Mouse (Mus musculus) bone marrow macrophage, adult 2 months (primary cell): ENCODE data around the gene Thbs1. TPM values are rescaled to one million over a fixed set of nuclear protein-coding genes. Genes with fewer than 3 reads are reported as not detected.
A peak's percentile ranks its signal among the peaks of the same experiment; 100 is the strongest.

Experiments used
- H3K27ac ChIP-seq: 2 replicates; pipeline ENCODE4 v1.5.1; 2012; ENCODE audit warnings: low read depth, low read length; ENCODE audit not compliant: insufficient read depth
- H3K4me1 ChIP-seq: 2 replicates; pipeline ENCODE4 v1.6.1; 2012; ENCODE audit warnings: low read length; ENCODE audit not compliant: control insufficient read depth, insufficient read depth
- H3K4me3 ChIP-seq: 2 replicates; pipeline ENCODE4 v1.5.1; 2012; ENCODE audit warnings: mild to moderate bottlenecking, low read length, moderate library complexity; ENCODE audit not compliant: insufficient read depth
- CTCF ChIP-seq: IDR thresholded peaks from 2 replicates; pipeline ENCODE4 v1.5.1; 2012; ENCODE audit warnings: low read depth, mild to moderate bottlenecking, low read length, moderate library complexity
- POLR2A ChIP-seq: IDR thresholded peaks from 2 replicates; pipeline ENCODE4 v1.6.1; 2012; ENCODE audit warnings: mild to moderate bottlenecking, low read depth, low read length, borderline replicate concordance
- polyA plus RNA-seq: library from polyadenylated mRNA; stranded (reverse); fragments of >200 nt; gene quantifications from 2 replicates; pipeline ENCODE4 v1.2.4, GENCODE M21; 2012; ENCODE audit not compliant: missing spikeins, insufficient read depth, insufficient read length

Thbs1 gene
- polyA plus RNA-seq, 1 experiment, result 121 TPM

DNA sequence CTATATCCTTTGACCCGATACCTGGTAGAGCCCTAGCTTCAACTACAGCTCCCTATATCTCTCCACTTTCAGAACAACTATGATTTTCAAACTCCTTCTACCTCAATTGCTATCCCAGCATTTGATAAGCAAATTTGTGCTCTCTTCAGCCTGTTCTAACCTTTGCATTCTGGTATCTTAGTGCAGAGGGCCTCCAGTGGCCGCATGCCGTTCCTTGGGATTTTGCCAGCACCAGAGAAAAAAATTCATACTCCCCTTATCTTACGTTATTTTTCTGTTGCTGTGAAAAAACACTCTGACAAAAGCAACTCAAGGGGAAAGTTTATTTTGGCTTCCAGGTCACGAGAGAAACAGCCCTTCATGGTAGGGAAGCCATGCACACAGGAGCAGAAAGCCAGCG lies 28.0 kb upstream of the Thbs1 start:
- no peak for TF ChIP-seq CTCF
- TF ChIP-seq POLR2A, result no peak
- Histone ChIP-seq H3K27ac (no peak overlapping the region), H3K4me1 (no peaks in the 10 kb centered on the region), H3K4me3 (no peak overlapping the region)

DNA sequence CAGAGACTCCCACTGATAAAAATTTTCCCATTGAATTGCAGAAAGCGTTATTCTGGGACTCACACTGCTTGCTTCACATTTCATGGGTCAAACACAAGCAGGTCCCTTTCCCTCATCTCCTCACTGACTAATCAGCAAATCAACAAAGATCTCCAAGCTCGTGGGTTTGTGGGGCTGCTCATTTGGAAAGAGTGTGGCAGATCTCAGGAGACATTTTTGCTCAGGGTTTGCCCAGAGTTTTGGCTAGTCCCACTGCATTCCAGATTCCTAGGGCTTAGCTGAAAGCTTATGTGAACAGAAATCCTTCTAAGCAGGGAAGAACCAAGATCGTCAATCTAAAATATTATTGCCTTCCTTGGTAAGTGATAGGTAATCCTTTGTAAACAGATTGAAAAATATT lies 27.0 kb upstream of the Thbs1 start:
- no peak for TF ChIP-seq POLR2A
- TF ChIP-seq CTCF, result no peak
- Histone ChIP-seq H3K4me1 (no peaks in the 10 kb centered on the region), H3K4me3 (no peak overlapping the region), H3K27ac (no peak overlapping the region)

GRCm38 (mm10) chr2:118085647-118086046 lies 26.0 kb upstream of the Thbs1 start:
- no peak overlapping the region for H3K27ac ChIP-seq
- no peaks in the 10 kb centered on the region for H3K4me1 ChIP-seq
- no peak overlapping the region for H3K4me3 ChIP-seq
- TF ChIP-seq CTCF, result no peak
- TF ChIP-seq POLR2A, result no peak

GRCm38 (mm10) chr2:118087044-118087726 lies 24.5 kb upstream of the Thbs1 start:
- Histone ChIP-seq H3K27ac (no peak overlapping the region), H3K4me1 (no peaks in the 10 kb centered on the region), H3K4me3 (no peak overlapping the region)
- no peak for TF ChIP-seq POLR2A
- no peak for TF ChIP-seq CTCF

DNA sequence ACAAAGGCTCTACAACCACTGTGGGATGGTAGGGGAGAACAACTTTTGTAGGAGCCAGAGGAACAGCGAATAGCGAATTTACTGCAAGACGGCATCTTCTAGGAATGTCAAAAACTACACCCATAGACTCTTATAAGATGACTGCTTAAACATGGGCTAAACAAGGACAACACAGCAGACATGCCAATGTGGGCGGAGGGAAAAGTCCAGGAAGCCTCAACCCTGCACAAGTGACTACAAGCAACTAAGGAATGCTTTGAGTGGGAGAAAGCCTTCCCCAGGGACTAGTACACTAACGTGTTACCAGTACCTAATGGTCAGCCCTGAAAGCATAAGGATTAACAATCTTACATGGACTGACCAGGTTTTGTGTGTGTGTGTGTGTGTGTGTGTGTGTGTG lies 20.4 kb upstream of the Thbs1 start:
- TF ChIP-seq POLR2A, result no peak
- TF ChIP-seq CTCF, result no peak
- Histone ChIP-seq H3K4me1 (no peaks in the 10 kb centered on the region), H3K4me3 (no peak overlapping the region), H3K27ac (no peak overlapping the region)

DNA sequence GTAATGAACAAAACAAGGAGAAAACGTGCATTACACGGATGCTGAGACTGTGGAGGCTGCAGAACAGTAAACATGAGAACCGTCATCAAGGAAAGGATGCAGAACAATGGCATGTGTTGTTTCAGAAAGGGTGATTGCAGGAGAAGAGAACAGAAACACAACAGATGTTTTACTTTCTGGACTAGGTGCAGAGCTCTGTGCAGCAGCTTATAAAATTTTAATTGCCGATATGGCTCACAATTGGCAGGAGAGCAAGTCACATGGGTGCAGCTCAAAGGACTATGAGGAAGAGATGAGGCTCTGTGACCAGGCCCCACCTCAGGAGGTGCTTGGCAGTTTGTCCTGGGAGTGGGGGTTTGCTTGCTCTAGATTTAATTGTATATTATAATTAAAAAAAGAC lies 12.6 kb upstream of the Thbs1 start:
- TF ChIP-seq POLR2A (no peak), CTCF (no peak)
- Histone ChIP-seq H3K4me1 (no peaks in the 10 kb centered on the region), H3K27ac (no peak overlapping the region), H3K4me3 (no peak overlapping the region)

- no peaks in the 10 kb centered on the region for H3K4me1 ChIP-seq
- no peak for TF ChIP-seq POLR2A
- no peak for TF ChIP-seq CTCF
- no peak overlapping the region for H3K27ac ChIP-seq
Measured at GRCm38 (mm10) chr2:118102169-118102568, 9.5 kb upstream of the Thbs1 start.

DNA sequence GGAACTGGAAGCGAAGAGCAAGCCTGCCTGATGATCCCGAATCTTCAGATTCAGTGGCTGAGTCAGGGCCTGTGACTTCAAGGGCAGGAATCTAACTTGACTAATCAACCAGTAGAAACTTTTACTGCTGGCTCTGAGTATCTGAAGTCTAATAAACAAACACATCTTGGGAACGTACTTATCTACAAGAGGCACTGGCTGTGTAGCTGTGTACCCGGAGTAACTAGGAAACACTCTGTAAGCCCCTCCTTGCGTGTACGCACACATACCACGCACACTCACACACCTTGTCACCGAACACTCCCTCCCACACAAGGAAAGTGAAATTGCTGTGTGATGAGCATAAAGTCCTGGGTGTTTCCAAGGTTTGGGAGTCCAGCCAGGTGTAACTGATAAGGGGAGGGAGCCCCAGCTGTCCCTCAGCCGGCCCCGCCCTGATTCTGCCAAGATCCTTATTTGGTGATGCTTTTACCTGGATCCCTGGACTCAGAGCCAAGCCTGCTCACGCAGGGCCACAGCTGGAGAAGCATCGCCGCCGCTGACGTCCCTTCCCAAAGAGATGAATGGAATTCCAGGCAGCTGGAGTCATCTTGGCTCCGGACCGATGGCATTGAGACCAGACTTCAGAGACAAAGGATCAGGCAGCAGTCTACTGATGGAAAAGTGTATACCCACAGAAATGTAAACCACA lies 1.3 kb upstream of the Thbs1 start:
- TF ChIP-seq POLR2A (no peak), CTCF (no peak)
- Histone ChIP-seq H3K4me1 (no peaks in the 10 kb centered on the region), H3K27ac (no peak overlapping the region), H3K4me3 (no peak overlapping the region)

More at GRCm38 (mm10) chr2:118102169-118102568, 9.5 kb upstream of the Thbs1 start:
- H3K4me3 ChIP-seq, result no peak overlapping the region

- H3K27ac ChIP-seq, result peak overlapping the region; percentile 19; the same call in 1 of the 2 replicates
- peak overlapping the region; percentile 76 for H3K4me3 ChIP-seq
- no peaks in the 10 kb centered on the region for H3K4me1 ChIP-seq
- TF ChIP-seq CTCF (0 out of 2 replicates have a peak, but pooled peaks have one; percentile 44), POLR2A (no peak)
Measured at GRCm38 (mm10) chr2:118111116-118111487, 574 bp upstream of the Thbs1 start.

DNA sequence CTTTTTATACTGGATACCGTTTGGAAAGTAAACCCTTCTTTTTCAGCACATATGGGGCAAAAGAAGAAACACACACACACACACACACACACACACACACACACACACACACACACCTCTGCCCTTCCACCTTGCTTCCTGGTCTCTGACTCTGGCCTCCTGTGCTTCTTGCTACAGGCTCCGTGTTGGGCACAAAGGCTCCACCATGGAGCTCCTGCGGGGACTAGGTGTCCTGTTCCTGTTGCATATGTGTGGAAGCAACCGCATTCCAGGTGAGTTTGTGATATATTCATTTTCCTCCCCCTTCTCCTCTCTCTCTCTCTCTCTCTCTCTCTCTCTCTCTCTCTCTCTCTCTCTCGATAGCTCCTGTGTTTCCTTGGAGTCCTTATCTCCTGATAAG lies 762 bp downstream of the Thbs1 start:
- H3K27ac ChIP-seq, result no peak overlapping the region
- no peaks in the 10 kb centered on the region for H3K4me1 ChIP-seq
- H3K4me3 ChIP-seq, result no peak overlapping the region
- TF ChIP-seq CTCF (no peak), POLR2A (no peak)
